Mouse (Mus musculus) cortical plate, adult 2 months (tissue): ENCODE measurements around the gene BC107364.

ENCODE experiments used
- CTCF ChIP-seq: fragments of 200-500 bp; IDR thresholded peaks from 2 replicates; pipeline ENCODE4 v1.5.1; 2011; ENCODE audit warnings: mild to moderate bottlenecking, control low read depth, low read length; ENCODE audit not compliant: insufficient read depth; ENCODE audit errors: extremely low read depth
- POLR2A ChIP-seq: fragments of 200-500 bp; IDR thresholded peaks from 2 replicates; pipeline ENCODE4 v1.6.1; 2011; ENCODE audit warnings: mild to moderate bottlenecking, low read length, control low read depth; ENCODE audit not compliant: insufficient read depth; ENCODE audit errors: extremely low read depth

DNA sequence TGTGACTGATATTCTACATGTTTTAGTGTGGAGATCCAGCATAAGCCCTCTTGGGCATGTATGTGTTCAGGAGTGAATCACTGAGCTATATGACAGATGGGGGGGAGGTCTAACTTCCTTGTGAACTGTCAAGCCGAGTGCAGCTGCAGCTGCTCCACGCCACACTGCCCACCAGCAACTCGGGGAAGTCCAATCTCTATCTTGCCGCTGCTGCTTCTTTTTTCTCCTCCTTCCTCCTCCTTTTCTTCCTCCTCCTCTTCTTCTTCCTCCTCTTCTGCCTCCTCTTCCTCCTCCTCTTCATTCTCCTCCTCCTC is 22.3 kb downstream of the BC107364 start:
- TF ChIP-seq POLR2A = no peak
- no peak for TF ChIP-seq CTCF
